Mouse (Mus musculus): ENCODE data around the gene Immp2l.

Gene Immp2l

DNA sequence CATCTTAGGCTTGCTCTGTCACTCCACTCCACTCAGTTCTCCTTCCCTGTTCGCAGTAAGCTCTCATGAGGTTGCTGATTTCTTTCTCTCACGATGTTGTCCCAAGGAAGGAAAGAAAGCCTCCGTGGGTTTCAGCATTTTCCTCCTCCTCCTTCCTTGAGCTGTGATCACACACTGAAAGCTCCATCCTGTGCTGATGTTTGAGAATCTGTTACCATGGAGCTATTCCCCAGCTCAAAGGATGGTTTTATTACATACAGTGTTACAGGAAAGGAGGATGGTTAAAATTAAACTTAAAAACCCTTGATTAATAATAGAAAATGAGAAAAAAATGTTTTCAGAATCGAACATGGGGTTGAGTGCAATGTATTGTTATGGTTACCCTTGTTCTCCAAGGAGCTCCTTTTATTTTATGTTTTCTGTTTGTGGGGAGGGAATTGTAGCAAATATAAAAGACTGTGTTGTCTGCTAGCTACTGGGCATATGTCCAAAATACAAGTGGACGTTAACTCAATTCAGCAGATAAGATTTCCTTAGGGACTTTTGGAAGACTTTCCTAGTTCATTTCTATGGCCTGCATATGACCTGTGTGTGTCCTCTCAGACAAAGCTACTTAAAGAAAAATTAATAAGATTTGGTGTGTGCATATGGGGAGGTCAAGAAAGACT, 853.5 kb downstream of the Immp2l start:
- DNase-seq = no peak

DNA sequence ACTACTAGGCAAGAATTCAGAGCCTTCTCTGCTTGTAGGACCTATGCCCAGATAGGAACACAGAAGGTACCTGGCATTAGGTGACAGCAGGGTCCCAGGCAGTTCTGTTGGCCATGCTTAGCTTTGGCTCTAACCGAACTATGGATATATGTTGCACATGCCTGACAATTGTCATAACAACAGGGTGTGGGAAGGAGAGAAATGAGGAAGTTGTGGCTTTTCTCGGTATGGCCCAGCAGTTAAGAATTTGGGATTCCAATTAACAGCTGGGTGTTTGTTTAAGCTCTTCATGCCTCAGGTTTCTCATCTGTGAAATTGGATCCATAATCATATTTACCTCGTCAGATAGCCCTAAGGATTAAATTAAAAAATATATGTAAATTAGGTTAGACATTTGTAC, 854.6 kb downstream of the Immp2l start:
- no peak for DNase-seq

DNA sequence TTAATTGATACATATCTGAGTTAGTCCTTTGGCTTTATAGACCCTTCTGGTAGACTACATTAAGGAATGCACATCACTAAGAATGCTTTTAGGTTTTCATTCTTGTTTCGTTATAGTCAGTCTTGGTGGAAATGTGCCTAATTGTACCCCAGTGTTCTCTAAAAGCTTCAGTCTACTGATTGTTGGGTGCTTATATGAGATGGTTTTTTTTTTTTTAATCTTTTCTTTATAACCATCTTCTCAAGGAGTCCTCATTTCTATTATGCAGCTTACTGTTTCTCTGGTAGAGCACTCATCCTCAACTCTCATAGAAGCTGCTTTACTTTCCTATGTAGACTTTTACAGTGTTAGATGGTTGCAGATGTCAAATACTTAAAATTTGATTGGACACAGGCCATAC, 855.1 kb downstream of the Immp2l start:
- DNase-seq = no peak

DNA sequence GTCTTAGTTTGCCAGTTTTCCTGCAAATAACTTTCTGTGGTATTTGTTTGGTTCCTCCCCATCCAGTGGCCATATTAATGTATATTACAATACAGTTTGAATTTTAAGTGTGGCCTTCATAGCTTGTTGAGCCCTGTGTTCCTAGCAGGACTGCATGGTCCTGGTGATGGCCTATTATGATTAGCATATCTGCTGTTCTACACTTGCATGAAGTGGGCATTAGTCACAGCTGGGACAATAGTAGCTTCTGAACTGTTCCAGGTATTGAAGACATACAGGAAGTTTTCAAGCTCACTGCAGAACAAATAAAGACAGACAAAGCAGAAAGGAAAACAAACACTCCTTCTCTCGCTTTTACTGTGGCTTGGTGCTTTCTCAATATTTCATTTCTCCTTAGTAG, 855.5 kb downstream of the Immp2l start:
- DNase-seq = no peak

DNA sequence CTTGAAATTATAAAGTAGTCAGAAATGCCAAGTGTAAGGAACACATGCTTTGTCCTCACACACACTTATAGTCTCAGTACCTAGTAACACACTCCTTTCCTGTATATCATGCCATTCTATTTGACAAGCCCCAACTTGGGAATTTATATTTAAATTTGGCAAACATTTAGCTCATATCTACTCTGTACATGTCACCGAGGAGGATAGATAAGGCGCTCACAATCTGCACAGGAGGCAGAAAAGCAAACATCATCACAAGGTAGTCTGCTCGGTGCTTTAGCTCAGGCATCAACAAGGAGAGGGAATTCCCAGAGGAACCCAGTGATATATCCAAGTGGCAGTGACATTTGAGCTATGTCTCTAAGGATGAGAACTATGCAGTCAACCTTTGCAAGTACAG, 856.9 kb downstream of the Immp2l start:
- DNase-seq = no peak

DNA sequence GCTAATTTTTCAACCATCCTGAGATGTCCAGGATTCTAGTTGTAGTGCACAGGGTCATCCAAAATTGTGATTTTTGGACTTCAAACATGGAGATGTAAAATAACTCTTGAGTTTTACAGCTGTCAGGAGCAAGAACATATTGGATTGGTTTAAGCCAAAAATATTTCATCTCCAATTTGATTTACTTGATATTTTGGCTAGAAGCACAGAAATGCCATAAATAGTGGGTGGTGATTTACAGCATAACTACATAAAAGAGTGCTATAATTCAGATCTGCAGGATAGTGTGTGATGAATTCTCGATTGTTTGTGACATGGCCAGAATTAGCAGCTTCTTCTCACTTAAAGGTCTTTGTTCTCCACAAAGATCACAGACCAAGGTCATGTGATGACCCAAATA, 884.1 kb downstream of the Immp2l start:
- DNase-seq = no peak

DNA sequence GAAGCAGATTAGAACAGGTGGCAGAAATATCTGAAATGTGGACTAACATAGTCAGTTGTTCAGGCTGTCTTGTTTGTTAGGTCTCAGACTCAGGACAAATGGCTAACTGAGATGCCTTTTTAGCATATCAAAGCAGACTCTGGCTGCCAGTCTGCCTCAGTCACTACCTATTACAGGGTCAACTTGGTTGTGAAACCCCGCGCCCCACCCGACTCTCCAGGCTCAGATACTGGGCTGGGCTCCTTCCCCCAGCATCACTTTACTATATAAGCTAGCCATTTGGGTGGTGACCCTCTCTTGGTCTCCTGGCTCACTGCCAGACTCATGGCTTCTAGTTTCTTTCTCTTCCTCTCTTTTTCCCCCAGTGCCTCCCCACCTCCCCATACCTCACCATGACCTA, 887.7 kb downstream of the Immp2l start:
- no peak for DNase-seq

DNA sequence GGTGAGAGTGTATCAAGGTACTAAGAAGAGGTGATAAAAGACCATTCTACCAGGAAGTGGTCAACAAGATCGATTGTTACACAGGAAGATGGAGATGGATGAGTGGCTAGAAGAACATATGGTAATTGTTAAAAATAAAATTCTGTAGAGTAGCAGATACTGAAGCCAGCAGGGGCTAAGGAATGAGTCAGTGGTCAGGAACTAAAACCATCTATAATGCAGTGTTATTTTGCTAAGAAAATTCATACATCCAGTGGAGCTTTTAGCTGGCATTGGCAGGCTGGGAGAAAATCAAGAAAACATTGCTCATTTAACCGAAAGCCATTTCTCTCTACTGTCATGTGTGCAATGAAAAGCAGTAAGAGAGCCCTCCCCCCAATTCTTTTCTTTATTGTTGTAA, 913.9 kb downstream of the Immp2l start:
- no peak for DNase-seq

DNA sequence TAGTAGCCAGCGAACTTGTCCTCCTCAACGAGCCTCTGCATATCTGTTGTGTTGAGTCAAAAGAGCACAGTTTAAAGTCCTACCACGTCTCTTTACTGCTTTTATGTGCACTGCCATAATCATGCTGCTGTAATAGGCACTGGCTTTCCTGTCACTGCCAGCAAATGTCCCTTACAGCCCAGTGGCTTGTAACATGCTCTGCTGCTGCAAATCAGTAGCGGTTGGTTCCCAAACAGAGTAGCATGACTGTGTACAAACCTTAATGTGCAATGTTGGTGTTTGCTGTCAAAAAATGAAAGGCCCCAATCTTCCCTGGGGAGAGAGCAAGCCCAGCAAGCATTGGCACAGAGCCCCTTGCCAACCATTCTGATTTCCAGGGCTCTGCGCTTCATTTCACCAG, 918.0 kb downstream of the Immp2l start:
- no peak for DNase-seq

DNA sequence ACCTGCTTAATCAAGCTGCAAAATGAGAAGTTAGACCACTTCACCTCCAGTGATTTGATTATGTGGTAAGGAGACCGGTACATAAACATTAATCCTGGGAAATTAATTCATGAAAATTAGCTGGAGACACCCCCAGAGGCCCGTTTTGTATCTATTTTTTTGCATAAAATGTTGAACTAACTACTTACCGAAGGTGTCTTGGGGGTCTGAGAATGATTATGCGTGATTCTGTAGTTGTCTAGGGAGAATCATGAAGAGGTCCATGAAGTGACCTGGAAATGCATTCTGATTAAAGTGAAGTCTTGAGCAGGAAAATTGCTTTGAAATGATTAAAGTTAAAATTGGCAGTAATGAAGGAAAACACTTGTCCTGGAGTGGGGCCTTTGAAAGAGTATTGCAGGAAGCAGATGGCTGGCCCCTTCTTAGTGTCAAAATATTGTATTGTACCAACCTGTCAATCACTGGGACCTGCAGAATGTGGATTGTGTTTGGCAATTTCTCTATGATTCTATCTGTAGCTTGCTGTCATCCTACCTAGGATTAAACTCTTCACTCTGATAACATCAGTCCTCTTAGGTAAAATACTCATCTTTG, 920.3 kb downstream of the Immp2l start:
- no peak for DNase-seq

DNA sequence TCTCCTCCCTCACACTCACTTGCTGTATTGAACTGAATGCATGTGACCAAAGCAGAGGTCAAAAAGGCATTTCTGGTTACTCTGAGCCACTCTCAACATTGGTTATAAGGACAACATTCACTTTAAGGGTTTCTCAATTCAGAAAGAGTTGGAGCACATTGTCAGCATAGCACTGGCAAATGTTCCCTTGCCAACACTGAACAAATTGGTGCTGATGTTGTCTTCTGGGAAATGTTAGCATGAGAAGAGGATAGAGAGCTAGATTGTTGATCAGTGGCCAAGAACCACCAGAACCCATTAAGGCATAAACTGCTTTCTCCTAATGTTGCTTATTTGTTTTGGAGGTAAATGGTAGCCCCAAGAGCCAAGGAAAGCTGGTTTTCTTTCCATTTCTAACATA, 922.6 kb downstream of the Immp2l start:
- DNase-seq = no peak

DNA sequence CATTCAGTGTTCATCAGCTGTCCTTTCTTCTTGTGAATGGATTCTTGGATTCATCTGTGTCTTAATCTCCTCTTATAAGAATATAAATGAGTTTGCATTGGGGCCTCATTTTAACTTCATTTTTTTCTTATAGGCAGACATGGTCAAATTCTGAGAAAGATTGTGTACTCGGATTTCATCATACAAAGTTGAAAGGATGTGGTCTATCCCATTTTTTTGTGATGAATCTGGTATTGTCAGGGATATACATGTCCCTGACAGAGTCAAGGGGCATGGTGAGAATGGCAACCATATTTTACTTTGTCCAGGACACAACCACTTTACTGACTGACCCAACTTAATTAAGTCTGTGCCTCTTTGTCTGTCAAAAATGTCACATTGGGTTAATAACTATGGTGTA, 925.5 kb downstream of the Immp2l start:
- DNase-seq = no peak

DNA sequence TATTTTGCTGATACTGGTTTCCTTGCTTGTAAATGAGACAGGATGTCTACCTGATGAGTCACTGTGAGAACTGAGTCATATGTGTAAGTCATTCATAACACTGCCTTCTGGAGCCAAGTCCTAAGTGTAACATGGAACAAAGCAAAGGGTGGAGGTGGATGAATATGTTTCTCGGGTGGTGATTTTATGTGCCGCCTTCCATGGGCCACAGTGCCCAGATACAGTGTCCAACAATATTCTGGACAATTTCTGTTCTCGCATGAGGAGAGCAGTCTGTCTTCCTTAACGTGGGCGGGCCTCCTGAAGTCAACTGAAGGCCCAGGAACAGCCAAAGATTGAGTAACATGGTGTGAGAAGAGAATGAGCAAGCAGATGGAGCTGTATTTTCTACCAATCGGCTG, 926.0 kb downstream of the Immp2l start:
- DNase-seq = no peak

DNA sequence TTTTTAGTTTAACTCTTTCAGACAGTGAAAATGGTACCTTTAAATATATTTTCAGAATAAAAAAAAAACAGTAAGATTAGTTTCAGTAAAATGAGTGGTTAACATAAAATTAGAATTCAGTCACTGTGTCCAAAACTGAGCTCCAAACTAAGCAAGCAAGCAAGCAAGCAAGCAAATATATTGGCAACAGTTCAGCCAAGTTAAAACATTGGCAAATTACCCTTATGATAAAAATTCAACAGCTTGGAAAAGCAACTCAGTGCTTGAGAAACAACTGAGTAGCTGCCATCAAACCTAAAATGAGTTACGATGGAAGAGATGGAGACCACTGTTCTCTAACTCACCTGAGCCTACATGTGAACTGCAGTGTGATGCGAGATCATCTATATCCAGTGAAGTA, 926.8 kb downstream of the Immp2l start:
- no peak for DNase-seq

DNA sequence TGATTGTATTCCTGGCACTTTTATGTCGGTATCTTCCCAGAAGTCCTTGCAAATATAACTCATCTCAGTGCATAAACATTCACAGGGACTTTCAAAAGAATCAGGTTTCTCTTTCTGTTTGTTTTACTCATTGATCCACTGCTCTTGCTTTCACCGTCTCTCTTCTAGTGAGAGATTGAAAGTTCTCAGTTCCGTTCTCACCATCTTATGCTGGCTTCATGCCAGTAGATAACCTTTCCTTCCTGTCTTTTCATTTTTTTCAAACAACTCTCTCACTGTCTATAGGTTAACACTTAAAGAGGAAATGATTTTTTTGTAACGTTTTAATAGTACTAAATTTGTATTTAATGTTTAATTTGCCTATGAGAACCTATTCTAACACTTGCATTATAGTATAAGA, 937.1 kb downstream of the Immp2l start:
- DNase-seq = no peak

DNA sequence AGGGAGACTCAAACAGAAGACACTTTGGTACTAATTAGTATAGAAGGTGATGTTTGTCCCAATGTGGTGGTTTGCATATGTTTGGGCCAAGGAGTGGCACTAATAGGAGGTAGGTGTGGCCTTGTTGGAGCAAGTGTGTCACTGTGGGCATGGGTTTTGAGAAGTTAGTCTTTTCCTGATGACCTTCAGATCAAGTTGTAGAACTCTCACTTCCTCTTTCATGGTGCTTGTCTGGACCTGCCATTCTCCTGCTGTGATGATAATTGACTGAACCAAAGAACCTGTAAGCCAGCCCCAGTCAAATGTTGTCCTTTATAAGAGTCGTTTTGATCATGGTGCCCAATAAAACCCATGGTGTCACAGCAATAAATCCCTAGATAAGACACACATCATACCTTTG, 967.5 kb downstream of the Immp2l start:
- DNase-seq = no peak
